Mouse (Mus musculus) frontal cortex, postnatal 10 days (tissue): Measurements from ENCODE around the gene Rpa2.
"Not testable (repeated sequence)": the region's sequence is repeated elsewhere in the genome, so short reads cannot be mapped to it uniquely, and the experiment has no call there.

Experiments used
- DNase-seq, 2 experiments: peaks; one replicate each; pipeline ENCODE4 v3.0.0; 2022; ENCODE audit warnings: low spot score in 2 of 2, mixed read lengths in 1 of 2

The Rpa2 gene

GRCm38 (mm10) chr4:132762602-132763001, 5.5 kb upstream of the Rpa2 start:
- DNase-seq: no peak

GRCm38 (mm10) chr4:132763125-132763524, 5.0 kb upstream of the Rpa2 start:
- DNase-seq: not testable (repeated sequence)

GRCm38 (mm10) chr4:132771776-132772175, 3.6 kb downstream of the Rpa2 start:
- DNase-seq: no peak

- no peak for DNase-seq
These were observed 6.8 kb downstream of the Rpa2 start for GRCm38 (mm10) chr4:132774905-132775304.

- peak; percentile 37 to 72 for DNase-seq
These were observed 8.6 kb downstream of the Rpa2 start for GRCm38 (mm10) chr4:132776764-132777163.

GRCm38 (mm10) chr4:132778562-132779201, 10.6 kb downstream of the Rpa2 start:
- DNase-seq: no peak

GRCm38 (mm10) chr4:132780288-132780687, 12.2 kb downstream of the Rpa2 start:
- no peak for DNase-seq

- DNase-seq: no peak
These were observed 15.6 kb downstream of the Rpa2 start for GRCm38 (mm10) chr4:132783732-132784131.

GRCm38 (mm10) chr4:132785228-132785627, 17.1 kb downstream of the Rpa2 start:
- no peak for DNase-seq

GRCm38 (mm10) chr4:132789731-132790130, 21.6 kb downstream of the Rpa2 start:
- DNase-seq: no peak

GRCm38 (mm10) chr4:132793322-132794004, 25.3 kb downstream of the Rpa2 start:
- DNase-seq: not testable (repeated sequence)

- DNase-seq: no peak
These were observed 25.9 kb downstream of the Rpa2 start for GRCm38 (mm10) chr4:132794028-132794427.

GRCm38 (mm10) chr4:132794760-132795159, 26.6 kb downstream of the Rpa2 start:
- no peak for DNase-seq

- no peak for DNase-seq
These were observed 27.0 kb downstream of the Rpa2 start for GRCm38 (mm10) chr4:132795171-132795570.

GRCm38 (mm10) chr4:132796196-132796886, 28.2 kb downstream of the Rpa2 start, which contains the start of gene Themis2:
Gene Themis2, minus strand, starts transcription at chr4:132796387.
- DNase-seq: peak; percentile 46 to 48

- DNase-seq: no peak
These were observed 29.3 kb downstream of the Rpa2 start for GRCm38 (mm10) chr4:132797461-132797860.

GRCm38 (mm10) chr4:132798028-132798427, 29.9 kb downstream of the Rpa2 start:
- DNase-seq: no peak

- DNase-seq: not testable (repeated sequence)
These were observed 30.5 kb downstream of the Rpa2 start for GRCm38 (mm10) chr4:132798666-132799065.

- no peak for DNase-seq
These were observed 31.7 kb downstream of the Rpa2 start for GRCm38 (mm10) chr4:132799845-132800244.

GRCm38 (mm10) chr4:132801176-132802077, 33.3 kb downstream of the Rpa2 start:
- no peak for DNase-seq

GRCm38 (mm10) chr4:132802171-132802637, 34.1 kb downstream of the Rpa2 start:
- DNase-seq: no peak
